Mouse (Mus musculus) midbrain, embryonic 10.5 days (tissue): ENCODE results near the gene Tmsb15b2. TPM values are rescaled to one million over a fixed set of nuclear protein-coding genes. Genes with fewer than 3 reads are reported as not detected.
"Not testable (repeated sequence)": the region's sequence is repeated elsewhere in the genome, so short reads cannot be mapped to it uniquely, and the experiment has no call there.

Experiments used
- DNase-seq: peaks from one replicate; pipeline ENCODE4 v3.0.0-alpha.2; 2017; ENCODE audit warnings: low spot score
- H3K27ac ChIP-seq: fragments of 300-500 bp; sonication (generic); replicated peaks from 2 replicates; pipeline ENCODE4 v1.5.1; 2016; ENCODE audit warnings: mild to moderate bottlenecking
- H3K27me3 ChIP-seq: fragments of 300-500 bp; sonication (generic); 2 replicates; pipeline ENCODE4 v1.6.1; 2016; ENCODE audit warnings: low read depth, mild to moderate bottlenecking; ENCODE audit not compliant: poor library complexity, severe bottlenecking
- H3K36me3 ChIP-seq: fragments of 300-500 bp; sonication (generic); 2 replicates; pipeline ENCODE4 v1.6.1; 2016; ENCODE audit warnings: mild to moderate bottlenecking, moderate library complexity
- H3K4me1 ChIP-seq: fragments of 300-500 bp; sonication (generic); 2 replicates; pipeline ENCODE4 v1.6.1; 2016
- H3K4me3 ChIP-seq: fragments of 300-500 bp; sonication (generic); 2 replicates; pipeline ENCODE4 v1.5.1; 2016; ENCODE audit warnings: mild to moderate bottlenecking, moderate library complexity
- H3K9me3 ChIP-seq: fragments of 300-500 bp; sonication (generic); replicated peaks from 2 replicates; pipeline ENCODE4 v1.6.1; 2016; ENCODE audit warnings: mild to moderate bottlenecking
- WGBS: fragments of 180-500 bp; shearing (Covaris S2); methylation state at CpG from one replicate; pipeline ENCODE4 v1.1.7; 2016; 5-methylcytosine and 5-hydroxymethylcytosine counted together
- polyA plus RNA-seq: library from polyadenylated mRNA; unstranded; fragments of >200 nt; fragmentation: Nextera tagmentation; extraction: Ambion mirVana; gene quantifications from 2 replicates; pipeline ENCODE4 v1.2.1, GENCODE M21; 2016

Tmsb15b2 gene
- 39.2 and 41.4 TPM in 2 replicates for polyA plus RNA-seq

DNA sequence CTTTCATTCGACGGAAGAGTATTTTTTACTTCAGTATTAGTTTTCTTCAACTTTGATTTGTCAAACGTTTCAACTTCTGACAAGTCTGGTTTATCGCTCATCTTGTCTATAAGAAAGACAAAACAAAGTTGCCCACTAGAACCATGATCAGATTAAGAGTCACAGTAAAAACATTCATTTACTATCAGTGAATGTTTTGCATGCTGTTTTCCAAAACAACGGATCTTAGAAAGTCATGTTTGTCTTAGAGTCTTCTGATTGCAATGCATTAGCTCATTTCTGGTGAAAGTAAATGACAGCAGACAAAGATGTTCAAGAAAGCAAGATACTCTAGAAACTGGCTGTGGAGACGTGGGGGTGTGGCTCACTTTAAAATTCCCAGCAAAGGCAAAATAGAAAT lies at the start of gene Tmsb15b2:
Gene Tmsb15b2, minus strand, starts transcription at position 101 of the 400 bp plus-strand sequence.
- not testable (repeated sequence) for H3K4me1 ChIP-seq, DNase-seq, H3K9me3 ChIP-seq, H3K27me3 ChIP-seq, H3K36me3 ChIP-seq
- WGBS, result 89% methylated on average over 6 of the region's 6 CpGs
- H3K4me3 ChIP-seq, result peak within 1 kb of the TSS; percentile 53
- 0 out of 2 replicates have a peak within 1 kb of the TSS, but pooled peaks have one; percentile 42 for H3K27ac ChIP-seq

DNA sequence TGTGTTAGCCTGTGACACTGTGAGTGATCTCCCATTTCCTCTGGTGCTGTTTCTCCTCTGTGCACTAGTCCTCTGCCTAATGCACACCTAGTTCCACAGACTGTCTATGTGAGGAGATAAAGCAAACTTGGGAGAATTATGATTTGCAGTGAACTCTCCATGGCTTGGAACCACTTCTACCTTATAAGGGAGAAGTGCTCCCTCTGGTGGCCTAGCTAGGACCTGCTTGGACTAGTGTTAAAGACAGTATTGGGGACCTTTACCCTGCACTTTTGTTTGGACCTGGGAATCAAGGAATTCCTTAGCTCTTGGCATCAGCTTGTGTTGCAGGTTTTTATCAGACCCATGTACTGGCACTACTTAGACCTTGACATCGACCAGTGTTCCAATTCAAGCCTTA lies 44.0 kb upstream of the Tmsb15b2 start:
- Histone ChIP-seq H3K4me3 (no peak overlapping the region), H3K9me3 (no peaks in the 10 kb centered on the region), H3K4me1 (no peaks in the 10 kb centered on the region), H3K27ac (no peak overlapping the region), H3K27me3 (0 out of 2 replicates have a peak, but pooled peaks cover 6% of the 10 kb centered on the region), H3K36me3 (0 out of 2 replicates have a peak, but pooled peaks cover 3% of the 10 kb centered on the region)
- WGBS, result 24% methylated on average over 1 of the region's 1 CpGs
- DNase-seq, result peak; percentile 33

DNA sequence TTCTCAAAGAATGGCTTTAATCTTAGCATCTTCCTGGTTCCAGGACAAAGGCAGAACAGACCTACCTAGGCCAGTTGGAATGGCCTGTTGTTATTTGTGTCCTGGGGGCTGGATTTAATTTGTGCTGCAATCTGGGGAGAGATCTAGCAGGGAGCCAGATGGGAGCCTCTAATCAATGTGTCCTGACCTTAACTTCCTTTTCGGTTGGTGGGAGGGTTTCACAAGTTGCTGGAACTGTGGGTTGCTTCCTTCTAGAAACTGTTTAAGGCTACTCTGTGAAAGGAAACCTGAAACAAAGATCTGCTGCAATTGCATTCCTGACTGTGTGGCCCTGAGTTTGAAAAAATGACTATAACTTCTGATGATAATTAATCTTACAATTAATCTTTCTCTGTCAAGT lies 42.4 kb upstream of the Tmsb15b2 start:
- no peak overlapping the region for H3K27ac ChIP-seq

DNA sequence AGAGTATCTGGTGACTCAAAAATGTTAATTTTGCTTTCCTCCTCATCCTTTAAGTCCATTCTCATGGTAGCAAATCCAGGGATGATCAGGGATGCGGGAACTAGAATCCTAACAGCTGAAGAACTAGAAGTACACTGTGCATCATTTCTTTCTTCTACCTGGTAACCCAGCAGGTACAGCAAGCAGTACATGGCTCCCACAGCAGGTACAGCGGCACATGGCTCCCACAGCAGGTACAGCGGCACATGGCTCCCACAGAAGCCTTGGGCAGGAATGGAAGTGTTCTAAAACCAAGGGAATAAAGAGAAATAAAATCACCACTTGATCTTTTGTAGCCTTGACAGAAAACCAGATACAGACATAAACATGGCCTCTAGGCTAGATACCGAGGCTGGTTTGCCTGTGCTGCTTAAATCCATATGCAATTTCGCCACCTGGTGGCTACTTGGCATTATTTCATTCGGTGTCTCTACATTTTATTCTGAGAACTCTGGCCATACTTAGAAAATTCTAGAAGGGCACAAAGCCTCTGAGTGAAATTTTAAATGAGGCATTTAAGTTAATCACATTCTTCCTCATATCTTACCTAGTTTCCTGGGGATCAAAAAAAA lies 39.9 kb upstream of the Tmsb15b2 start:
- DNase-seq, result peak; percentile 31
- H3K36me3 ChIP-seq, result peaks cover 9% of the 10 kb centered on the region; the same call in 1 of the 2 replicates
- H3K27me3 ChIP-seq, result no peaks in the 10 kb centered on the region; the same call in 1 of the 2 replicates
- H3K4me1 ChIP-seq, result no peaks in the 10 kb centered on the region
- no peaks in the 10 kb centered on the region for H3K9me3 ChIP-seq
- H3K27ac ChIP-seq, result no peak overlapping the region
- 54% methylated on average over 6 of the region's 6 CpGs for WGBS
- no peak overlapping the region for H3K4me3 ChIP-seq

More for the DNA sequence above, 42.4 kb upstream of the Tmsb15b2 start:
- peaks cover 7% of the 10 kb centered on the region; the same call in 1 of the 2 replicates for H3K36me3 ChIP-seq
- peaks cover 6% of the 10 kb centered on the region; the same call in 1 of the 2 replicates for H3K27me3 ChIP-seq
- no peaks in the 10 kb centered on the region for H3K9me3 ChIP-seq
- no peak overlapping the region for H3K4me3 ChIP-seq
- no peak for DNase-seq
- no peaks in the 10 kb centered on the region for H3K4me1 ChIP-seq
- WGBS, result 72% methylated on average over 1 of the region's 1 CpGs

DNA sequence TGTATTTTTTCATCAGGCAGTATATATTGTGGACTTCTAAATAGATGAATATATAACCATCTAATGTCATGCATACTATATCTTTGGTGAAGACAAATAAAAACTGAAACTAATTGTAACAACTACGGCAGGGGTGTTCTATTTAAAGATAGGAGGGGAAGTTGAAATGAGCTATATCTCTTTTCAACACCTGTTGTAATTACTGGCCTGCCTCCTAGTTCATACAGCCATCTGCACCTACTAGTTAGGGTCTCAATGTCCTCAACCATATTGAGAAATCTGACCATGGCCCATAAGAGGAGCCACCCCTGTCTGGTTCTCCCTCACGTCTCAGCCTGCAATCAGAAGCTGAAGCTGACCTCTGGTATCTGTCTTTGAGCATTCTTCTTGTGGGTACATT lies 21.0 kb upstream of the Tmsb15b2 start:
- H3K27ac ChIP-seq, result no peak overlapping the region
- 93% methylated on average over 2 of the region's 2 CpGs for WGBS
- H3K4me3 ChIP-seq, result no peak overlapping the region
- no peak for DNase-seq
- peaks cover 57% of the 10 kb centered on the region for H3K27me3 ChIP-seq
- peaks cover 26% of the 10 kb centered on the region for H3K4me1 ChIP-seq
- no peaks in the 10 kb centered on the region for H3K36me3 ChIP-seq
- H3K9me3 ChIP-seq, result no peaks in the 10 kb centered on the region

DNA sequence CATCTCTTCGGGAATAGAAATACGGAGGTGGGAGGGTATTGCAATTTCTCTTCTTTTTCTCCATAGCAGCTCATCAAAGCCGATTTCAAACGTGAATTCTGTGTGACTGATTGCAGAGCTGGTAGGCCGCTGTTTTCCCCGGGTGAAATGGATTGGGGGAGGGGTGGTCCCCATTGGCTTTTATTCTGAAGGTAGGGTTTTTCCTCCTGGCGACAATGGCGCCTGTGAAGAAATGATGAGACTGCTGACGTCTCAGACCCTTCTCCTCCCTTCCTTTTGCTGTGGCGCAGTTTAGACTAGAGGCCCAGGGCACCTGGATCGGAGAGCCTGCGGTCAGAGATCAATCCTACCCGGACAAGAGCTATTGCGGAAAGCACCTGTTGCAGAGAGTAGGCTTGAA lies 18.3 kb upstream of the Tmsb15b2 start:
- Histone ChIP-seq H3K36me3 (no peaks in the 10 kb centered on the region), H3K27me3 (peaks cover 69% of the 10 kb centered on the region), H3K27ac (peak overlapping the region; percentile 80), H3K4me3 (peak overlapping the region; percentile 56), H3K9me3 (no peaks in the 10 kb centered on the region), H3K4me1 (peaks cover 29% of the 10 kb centered on the region)
- DNase-seq, result no peak
- WGBS, result 22% methylated on average over 14 of the region's 14 CpGs

DNA sequence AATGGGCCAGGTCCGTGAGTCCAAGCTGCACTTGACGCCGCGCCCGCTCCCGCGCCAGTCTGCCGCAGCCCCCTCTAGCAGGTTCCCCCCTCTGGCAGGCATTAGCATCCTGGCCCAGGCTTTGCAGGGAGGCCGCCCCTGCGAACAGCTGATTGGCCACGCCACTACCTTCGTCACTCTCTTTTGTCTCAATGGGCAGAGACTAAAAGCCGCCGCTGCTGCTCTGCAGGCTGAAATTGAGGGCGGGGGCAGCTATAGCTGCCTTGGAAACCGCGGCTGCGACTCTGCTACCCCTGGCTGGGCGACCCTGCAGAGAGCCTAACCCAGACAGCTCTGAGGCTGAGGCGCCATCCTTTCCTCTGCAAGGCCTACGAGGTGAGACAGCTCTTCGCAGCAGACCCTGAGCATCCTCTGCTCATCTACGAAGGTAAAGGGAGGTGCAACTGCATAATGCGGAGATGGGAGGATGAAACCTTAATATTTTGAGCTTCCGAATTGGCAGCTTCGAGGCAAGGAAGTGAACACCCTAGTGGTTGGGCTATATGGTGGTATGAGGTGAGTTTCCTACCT lies 17.8 kb upstream of the Tmsb15b2 start, which contains the start of gene Zcchc18:
Gene Zcchc18, plus strand, starts transcription at position 178 of the 570 bp plus-strand sequence.
- Histone ChIP-seq H3K4me1 (peaks cover 29% of the 10 kb centered on the region), H3K4me3 (peak within 1 kb of the TSS; percentile 56), H3K36me3 (no peaks in the 10 kb centered on the region), H3K27me3 (peaks cover 69% of the 10 kb centered on the region), H3K9me3 (no peaks in the 10 kb centered on the region), H3K27ac (peak within 1 kb of the TSS; percentile 80)
- peak; percentile 85 for DNase-seq
- WGBS, result 11% methylated on average over 26 of the region's 26 CpGs

DNA sequence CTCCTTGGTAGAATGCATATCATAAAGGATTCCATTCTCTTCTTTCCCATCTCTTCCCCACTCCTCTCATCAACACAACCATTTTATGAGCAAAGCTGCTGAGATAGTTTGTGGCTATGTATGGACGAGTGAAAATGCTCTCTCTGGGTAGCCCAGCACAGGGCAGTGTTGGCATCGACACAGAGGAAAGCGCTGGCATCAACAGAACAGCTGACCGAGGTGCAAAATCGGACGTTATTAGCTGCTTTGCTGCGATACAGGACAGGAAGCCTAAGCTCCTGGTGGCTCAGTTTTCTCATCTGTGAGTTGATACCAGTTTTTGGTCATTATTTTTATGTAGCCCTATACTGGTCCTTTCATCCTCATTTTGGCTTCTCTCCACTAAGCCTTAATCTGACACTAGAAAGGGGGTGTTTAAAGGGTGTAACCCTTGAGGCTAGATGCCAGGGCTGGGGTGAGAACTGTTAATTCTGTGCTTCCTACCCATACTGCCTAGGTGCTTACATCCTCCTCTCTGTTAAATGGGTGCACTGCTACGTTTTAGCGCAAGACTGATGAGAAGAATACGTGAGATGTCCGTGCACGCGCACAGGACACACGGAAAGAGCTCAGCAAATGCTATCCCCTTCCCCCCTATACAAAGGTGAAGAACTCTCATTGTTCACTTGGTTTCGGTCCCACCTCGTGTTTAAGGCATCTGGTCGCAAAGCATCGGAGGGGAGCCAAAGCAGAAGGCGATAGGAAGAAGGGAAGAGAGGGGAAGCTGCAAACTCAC lies 17.1 kb upstream of the Tmsb15b2 start:
- H3K27me3 ChIP-seq, result peaks cover 64% of the 10 kb centered on the region
- no peak for DNase-seq

DNA sequence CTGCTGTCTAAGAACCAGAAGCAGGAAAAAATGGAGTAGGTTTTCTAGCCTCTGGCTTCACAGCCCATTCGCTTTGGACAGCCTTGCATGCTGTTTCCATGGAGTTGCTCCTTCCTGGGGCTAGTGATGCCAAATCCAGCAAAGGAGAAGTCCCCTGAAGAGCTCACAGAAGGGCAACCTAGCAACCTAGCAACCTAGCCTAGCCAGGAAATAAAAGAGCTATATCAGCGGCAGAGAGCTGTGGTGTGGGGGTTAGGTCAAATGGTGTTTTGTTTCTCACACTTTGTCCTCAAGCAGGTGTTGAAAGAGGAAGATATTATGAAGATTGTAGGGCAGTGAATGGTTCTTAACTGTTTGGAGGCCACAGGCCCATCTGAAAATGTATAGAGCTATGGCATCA lies 16.0 kb upstream of the Tmsb15b2 start:
- Histone ChIP-seq H3K4me3 (no peak overlapping the region), H3K9me3 (no peaks in the 10 kb centered on the region), H3K27me3 (peaks cover 55% of the 10 kb centered on the region), H3K4me1 (peaks cover 29% of the 10 kb centered on the region), H3K36me3 (no peaks in the 10 kb centered on the region), H3K27ac (no peak overlapping the region)
- WGBS, result 59% methylated on average over 2 of the region's 2 CpGs
- no peak for DNase-seq

More for the DNA sequence above, 17.1 kb upstream of the Tmsb15b2 start:
- H3K4me1 ChIP-seq, result peaks cover 29% of the 10 kb centered on the region
- peak overlapping the region; percentile 80 for H3K27ac ChIP-seq
- peak overlapping the region; percentile 56 for H3K4me3 ChIP-seq
- 20% methylated on average over 19 of the region's 19 CpGs for WGBS
- H3K9me3 ChIP-seq, result no peaks in the 10 kb centered on the region
- H3K36me3 ChIP-seq, result no peaks in the 10 kb centered on the region

DNA sequence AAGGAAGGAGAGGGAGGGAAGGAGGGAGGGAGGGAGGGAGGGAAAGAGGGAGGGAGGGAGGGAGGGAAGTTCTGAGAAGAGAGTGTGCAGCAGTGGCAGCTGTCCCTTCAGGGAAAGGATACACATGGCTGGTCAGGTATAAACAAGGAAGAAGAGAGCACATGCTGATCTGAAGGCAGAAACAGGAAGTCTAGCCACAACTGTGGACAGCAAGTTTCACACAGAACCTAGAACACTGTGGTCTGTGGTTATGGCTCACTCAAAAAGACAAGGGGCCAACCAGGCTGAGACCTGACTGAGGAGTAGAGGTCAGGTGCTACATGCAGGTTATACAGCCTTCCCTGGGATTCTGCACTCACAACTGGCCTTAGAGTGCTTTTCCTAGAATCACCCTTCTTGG lies 10.7 kb upstream of the Tmsb15b2 start:
- H3K9me3 ChIP-seq, result no peaks in the 10 kb centered on the region
- peaks cover 13% of the 10 kb centered on the region; the same call in 1 of the 2 replicates for H3K27me3 ChIP-seq
- H3K4me1 ChIP-seq, result peaks cover under 1% of the 10 kb centered on the region; the same call in 1 of the 2 replicates
- no peak overlapping the region for H3K4me3 ChIP-seq
- DNase-seq, result no peak
- H3K27ac ChIP-seq, result no peak overlapping the region
- H3K36me3 ChIP-seq, result no peaks in the 10 kb centered on the region

DNA sequence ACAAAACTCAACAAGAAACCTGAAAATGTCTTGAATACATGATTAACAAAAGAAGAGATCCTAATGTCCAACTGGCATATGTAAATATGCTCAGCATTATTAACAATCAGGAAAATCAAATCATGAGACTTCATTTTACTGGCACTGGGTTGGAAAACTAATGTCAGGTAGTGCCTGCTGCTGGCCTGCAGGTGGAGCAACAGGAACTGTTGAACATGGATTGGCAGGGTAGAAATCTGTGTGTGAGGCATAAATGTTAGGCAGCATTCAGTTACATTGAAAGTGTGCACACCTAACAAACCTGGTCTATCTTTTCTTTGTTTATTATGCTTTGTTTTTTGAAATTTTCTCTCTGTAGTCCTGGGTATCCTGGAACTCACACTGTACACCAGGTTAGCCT lies 3.3 kb upstream of the Tmsb15b2 start:
- Histone ChIP-seq H3K9me3 (no peaks in the 10 kb centered on the region), H3K27ac (no peak overlapping the region), H3K36me3 (no peaks in the 10 kb centered on the region), H3K27me3 (no peaks in the 10 kb centered on the region), H3K4me1 (peaks cover 4% of the 10 kb centered on the region), H3K4me3 (no peak overlapping the region)
- no peak for DNase-seq

DNA sequence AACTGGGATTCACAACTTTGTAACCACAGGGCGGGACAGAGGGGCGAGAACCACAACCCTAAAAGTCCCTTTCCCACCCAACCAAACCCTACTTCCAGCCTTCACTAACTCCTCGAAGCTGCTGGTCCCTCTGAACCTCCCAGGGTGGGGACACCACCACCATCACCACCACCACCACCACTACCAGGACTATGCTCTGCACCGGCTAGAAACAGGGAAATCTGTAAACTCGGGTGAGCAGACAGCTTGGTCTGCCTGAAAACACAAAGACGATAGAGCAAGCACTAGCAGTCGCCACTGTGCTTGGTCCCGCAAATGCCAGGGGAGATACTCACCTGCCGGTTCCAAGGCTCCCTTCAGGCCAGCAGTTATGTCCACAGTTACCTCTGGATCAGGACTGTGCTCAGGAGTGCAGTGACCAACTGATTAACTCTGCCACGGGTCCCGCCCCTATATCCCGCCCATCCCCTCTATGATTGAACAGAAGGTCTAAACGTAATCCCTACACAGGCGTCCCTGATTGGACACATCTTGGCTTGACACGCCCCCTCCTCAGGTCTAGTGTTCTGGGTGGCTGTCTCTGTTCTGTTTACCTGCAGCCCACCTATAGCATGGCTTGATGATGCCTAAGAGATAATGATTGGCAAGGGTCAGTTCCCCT lies 1.3 kb upstream of the Tmsb15b2 start, which contains the start of the genes Tmsb15l and Tmsb15b1:
Gene Tmsb15l, minus strand, starts transcription at position 446 of the 661 bp plus-strand sequence.
Gene Tmsb15b1, minus strand, starts transcription at position 451 of the 661 bp plus-strand sequence.
- Histone ChIP-seq H3K9me3 (no peaks in the 10 kb centered on the region), H3K4me3 (peak within 1 kb of the TSS; percentile 53), H3K4me1 (peaks cover 4% of the 10 kb centered on the region), H3K27me3 (no peaks in the 10 kb centered on the region), H3K27ac (0 out of 2 replicates have a peak within 1 kb of the TSS, but pooled peaks have one; percentile 42), H3K36me3 (no peaks in the 10 kb centered on the region)
- WGBS, result 34% methylated on average over 15 of the region's 15 CpGs
- peak; percentile 66 for DNase-seq
